Mouse (Mus musculus) kidney, embryonic 15.5 days (tissue): ENCODE results near the gene Nlrc5. TPM values are rescaled to one million over a fixed set of nuclear protein-coding genes. Genes with fewer than 3 reads are reported as not detected.

Source experiments
- ATAC-seq: fragments of 200-750 bp; cut with Nextera tagmentation; replicated peaks from 2 replicates; pipeline ENCODE4 v1.8.0; 2017; ENCODE audit warnings: moderate TSS enrichment; ENCODE audit not compliant: low FRiP score
- H3K27ac ChIP-seq: fragments of 300-500 bp; sonication (generic); 2 replicates; pipeline ENCODE4 v1.5.1; 2015; ENCODE audit warnings: mild to moderate bottlenecking, inconsistent platforms
- H3K27me3 ChIP-seq: fragments of 300-500 bp; sonication (generic); 2 replicates; pipeline ENCODE4 v1.6.1; 2015; ENCODE audit warnings: inconsistent platforms
- H3K36me3 ChIP-seq: fragments of 300-500 bp; sonication (generic); 2 replicates; pipeline ENCODE4 v1.6.1; 2015; ENCODE audit warnings: inconsistent platforms
- H3K4me1 ChIP-seq: fragments of 300-500 bp; sonication (generic); 2 replicates; pipeline ENCODE4 v1.6.1; 2015; ENCODE audit warnings: inconsistent platforms
- H3K4me2 ChIP-seq: fragments of 300-500 bp; sonication (generic); 2 replicates; pipeline ENCODE4 v1.6.1; 2015; ENCODE audit warnings: moderate library complexity, mild to moderate bottlenecking, inconsistent platforms
- H3K4me3 ChIP-seq: fragments of 300-500 bp; sonication (generic); replicated peaks from 2 replicates; pipeline ENCODE4 v1.5.1; 2015; ENCODE audit warnings: mild to moderate bottlenecking, inconsistent platforms
- H3K9ac ChIP-seq: fragments of 300-500 bp; sonication (generic); 2 replicates; pipeline ENCODE4 v1.6.1; 2015; ENCODE audit warnings: mild to moderate bottlenecking, inconsistent platforms
- H3K9me3 ChIP-seq: fragments of 300-500 bp; sonication (generic); replicated peaks from 2 replicates; pipeline ENCODE4 v1.6.1; 2016; ENCODE audit warnings: inconsistent platforms
- WGBS: fragments of 180-500 bp; shearing (Covaris S2); methylation state at CpG from one replicate; pipeline ENCODE4 v1.1.7; 2015; ENCODE audit warnings: mixed read lengths; 5-methylcytosine and 5-hydroxymethylcytosine counted together
- polyA plus RNA-seq: library from polyadenylated mRNA; unstranded; fragments of >200 nt; fragmentation: Nextera tagmentation; extraction: Ambion mirVana; gene quantifications from 2 replicates; pipeline ENCODE4 v1.2.1, GENCODE M21; 2015

Gene Nlrc5
- polyA plus RNA-seq, 1 experiment from 2014 or later = 0.22 TPM

DNA sequence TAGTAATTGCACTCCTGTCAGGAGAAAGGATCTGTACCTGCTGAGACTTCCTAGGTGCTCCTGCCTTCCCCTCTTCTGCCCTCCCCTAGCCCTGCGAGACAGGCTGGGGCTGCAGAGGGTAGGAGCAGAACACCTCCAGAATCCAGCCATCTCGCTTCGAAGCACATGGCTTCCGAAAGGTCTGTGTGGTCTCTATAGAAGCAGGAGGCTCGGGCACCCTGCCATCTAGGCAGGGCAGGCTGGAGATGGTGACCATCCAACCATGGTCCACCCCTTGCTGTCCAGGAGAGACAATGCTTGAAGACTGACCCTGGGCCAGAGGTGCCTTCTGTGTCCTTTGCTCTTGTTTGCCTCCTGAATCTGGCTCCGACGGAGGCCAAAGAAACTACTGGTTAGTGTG is 101.5 kb downstream of the Nlrc5 start:
- no peak for ATAC-seq
- Histone ChIP-seq H3K27ac (no peak overlapping the region), H3K36me3 (no peaks in the 10 kb centered on the region), H3K27me3 (peaks cover 42% of the 10 kb centered on the region), H3K4me2 (no peak overlapping the region), H3K4me1 (peaks cover 35% of the 10 kb centered on the region), H3K9ac (no peak overlapping the region), H3K9me3 (no peaks in the 10 kb centered on the region), H3K4me3 (no peak overlapping the region)
- 82% methylated on average over 7 of the region's 7 CpGs for WGBS

DNA sequence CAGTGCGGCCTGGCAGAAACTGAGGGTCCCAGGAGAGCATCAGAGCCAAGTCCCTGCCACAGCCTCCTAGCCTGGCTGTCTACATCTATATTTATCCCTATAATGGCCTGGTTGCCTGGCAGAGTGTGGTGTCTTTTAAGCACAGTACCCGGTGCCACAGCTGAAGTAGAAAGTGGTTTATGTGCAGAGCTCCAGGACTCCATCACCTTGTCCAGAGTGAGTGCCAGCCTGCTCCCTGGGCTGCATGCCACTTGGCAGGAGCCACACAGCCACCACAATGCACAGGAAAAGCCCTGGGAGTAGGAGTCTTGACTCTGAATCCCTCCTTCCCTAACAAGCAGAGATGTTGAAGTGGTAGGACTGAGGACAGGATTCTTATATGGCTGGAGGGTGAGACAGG is 103.3 kb downstream of the Nlrc5 start:
- H3K27me3 ChIP-seq = peaks cover 30% of the 10 kb centered on the region
- H3K4me1 ChIP-seq = peaks cover 28% of the 10 kb centered on the region
- no peak overlapping the region for H3K9ac ChIP-seq
- WGBS = 91% methylated on average over 2 of the region's 2 CpGs
- H3K27ac ChIP-seq = no peak overlapping the region
- H3K4me2 ChIP-seq = no peak overlapping the region
- H3K36me3 ChIP-seq = no peaks in the 10 kb centered on the region
- ATAC-seq = no peak
- no peaks in the 10 kb centered on the region for H3K9me3 ChIP-seq
- no peak overlapping the region for H3K4me3 ChIP-seq

DNA sequence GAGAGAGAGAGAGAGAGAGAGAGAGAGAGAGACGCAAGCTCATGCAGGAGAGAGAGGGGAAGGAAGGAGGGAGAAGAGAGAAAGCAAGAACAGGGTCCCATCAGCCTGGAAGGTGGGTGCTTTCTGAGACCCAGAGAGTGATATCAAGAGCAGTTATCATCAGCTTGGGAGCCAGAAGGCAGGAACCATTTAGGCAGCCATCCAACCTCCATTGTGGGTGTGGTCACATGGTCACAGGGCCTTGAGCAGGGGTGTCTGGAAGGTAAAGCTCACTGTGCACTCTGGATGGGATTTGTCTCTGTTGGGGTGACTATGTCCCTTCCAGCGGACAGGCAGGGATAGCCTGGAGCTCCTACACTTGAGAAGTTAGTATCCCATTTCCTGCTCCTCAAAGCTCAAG is 105.9 kb downstream of the Nlrc5 start:
- H3K4me2 ChIP-seq = no peak overlapping the region
- H3K36me3 ChIP-seq = no peaks in the 10 kb centered on the region
- peaks cover 8% of the 10 kb centered on the region; the same call in 1 of the 2 replicates for H3K27me3 ChIP-seq
- no peak overlapping the region for H3K4me3 ChIP-seq
- H3K27ac ChIP-seq = no peak overlapping the region
- ATAC-seq = no peak
- 0 out of 2 replicates have a peak, but pooled peaks cover 4% of the 10 kb centered on the region for H3K4me1 ChIP-seq
- no peak overlapping the region for H3K9ac ChIP-seq
- H3K9me3 ChIP-seq = no peaks in the 10 kb centered on the region
- 88% methylated on average over 2 of the region's 2 CpGs for WGBS

DNA sequence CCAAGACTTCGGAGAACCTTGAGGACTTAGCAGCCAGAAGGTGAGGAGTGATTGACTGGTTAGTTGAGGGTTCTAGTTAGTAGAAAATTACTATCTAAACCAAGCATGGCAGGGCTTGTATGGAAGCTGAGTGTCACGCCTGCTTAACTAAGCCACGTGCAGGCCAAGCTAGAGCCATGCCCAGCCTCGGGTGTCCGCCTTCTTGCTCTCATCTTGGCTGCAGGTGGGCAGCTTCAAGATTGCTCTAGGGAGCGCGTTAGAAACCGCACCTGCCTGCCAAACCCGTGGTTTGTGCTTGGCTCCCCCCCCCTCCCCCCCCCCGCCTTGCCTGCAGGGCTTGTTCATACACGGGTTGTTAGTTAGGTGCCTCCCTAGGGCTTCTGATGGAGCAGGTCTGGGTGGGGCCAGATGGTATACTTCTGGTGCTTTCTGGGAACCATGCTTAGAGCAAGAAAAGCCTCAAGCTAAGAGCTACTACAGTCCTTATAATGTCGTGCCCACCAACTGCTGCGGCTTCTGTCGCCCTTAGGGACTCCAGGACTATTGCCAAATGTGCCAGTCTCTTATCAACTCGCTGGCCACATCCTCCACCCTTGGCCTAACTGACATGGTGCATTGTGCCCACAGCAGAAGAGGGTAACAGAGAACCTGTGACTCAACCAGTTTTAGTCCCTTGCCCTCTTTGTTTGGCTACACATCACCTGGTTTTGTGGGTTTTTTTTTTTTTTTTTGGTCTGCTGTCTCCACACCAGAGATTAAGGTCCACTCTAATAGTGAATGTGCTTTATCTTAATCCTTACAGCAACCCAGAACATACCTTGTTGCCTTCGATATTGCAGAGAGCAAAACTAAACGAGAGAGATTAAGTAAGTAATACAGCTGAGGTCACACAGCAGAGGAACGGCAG is 107.0 kb downstream of the Nlrc5 start:
- no peak overlapping the region for H3K9ac ChIP-seq
- no peak overlapping the region for H3K4me3 ChIP-seq
- H3K36me3 ChIP-seq = no peaks in the 10 kb centered on the region
- H3K27me3 ChIP-seq = no peaks in the 10 kb centered on the region
- WGBS = 72% methylated on average over 18 of the region's 18 CpGs
- no peak overlapping the region for H3K27ac ChIP-seq
- H3K4me2 ChIP-seq = no peak overlapping the region
- no peak for ATAC-seq
- 0 out of 2 replicates have a peak, but pooled peaks cover 1% of the 10 kb centered on the region for H3K4me1 ChIP-seq
- H3K9me3 ChIP-seq = no peaks in the 10 kb centered on the region

DNA sequence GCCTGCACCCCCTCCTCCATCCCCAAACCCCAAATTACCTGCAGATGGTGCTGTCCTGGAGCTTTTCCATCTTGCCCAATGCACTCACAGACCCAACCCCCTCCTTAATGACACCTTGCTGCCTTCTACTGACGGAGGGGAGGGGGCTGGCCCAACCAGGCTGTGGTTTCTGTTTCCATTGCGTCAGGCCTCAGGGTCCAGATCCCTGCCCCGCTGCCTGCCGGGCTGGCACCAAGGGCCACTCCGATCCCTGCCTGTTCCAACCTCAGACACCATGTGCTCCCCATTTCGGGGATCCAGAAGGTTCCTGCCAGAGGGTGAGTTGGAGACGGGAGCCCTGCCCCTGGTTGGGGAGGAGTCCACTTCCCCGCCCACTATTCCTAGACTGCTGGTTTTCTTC is 109.8 kb downstream of the Nlrc5 start:
- WGBS = 57% methylated on average over 8 of the region's 8 CpGs
- no peaks in the 10 kb centered on the region for H3K36me3 ChIP-seq
- H3K9ac ChIP-seq = no peak overlapping the region
- H3K4me1 ChIP-seq = no peaks in the 10 kb centered on the region
- no peak overlapping the region for H3K27ac ChIP-seq
- no peaks in the 10 kb centered on the region for H3K27me3 ChIP-seq
- H3K9me3 ChIP-seq = no peaks in the 10 kb centered on the region
- ATAC-seq = no peak
- H3K4me2 ChIP-seq = no peak overlapping the region
- H3K4me3 ChIP-seq = no peak overlapping the region

DNA sequence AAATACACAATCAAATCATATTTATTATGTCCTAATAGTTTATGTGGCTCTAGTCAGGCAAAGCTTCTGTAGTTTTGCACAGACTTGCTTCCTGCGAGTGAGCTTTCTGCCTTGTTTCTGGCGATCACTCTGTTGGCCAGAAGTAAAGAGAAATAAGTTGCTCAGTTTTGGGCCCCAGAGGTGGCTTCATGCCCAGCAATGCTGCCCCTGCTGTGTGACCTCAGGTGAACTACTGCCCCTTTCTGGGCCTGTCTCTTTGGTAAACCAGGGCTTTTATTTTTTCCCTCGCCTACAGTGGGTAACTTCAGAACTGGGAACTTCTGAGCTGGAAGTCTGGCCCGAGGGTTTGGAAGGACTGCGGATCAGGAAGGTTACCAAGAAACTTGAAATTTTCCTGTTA is 114.9 kb downstream of the Nlrc5 start:
- H3K9ac ChIP-seq = no peak overlapping the region
- no peaks in the 10 kb centered on the region for H3K27me3 ChIP-seq
- no peak overlapping the region for H3K4me2 ChIP-seq
- WGBS = 82% methylated on average over 5 of the region's 5 CpGs
- H3K27ac ChIP-seq = no peak overlapping the region
- no peaks in the 10 kb centered on the region for H3K36me3 ChIP-seq
- H3K9me3 ChIP-seq = no peaks in the 10 kb centered on the region
- no peak overlapping the region for H3K4me3 ChIP-seq
- no peak for ATAC-seq
- H3K4me1 ChIP-seq = 0 out of 2 replicates have a peak, but pooled peaks cover 2% of the 10 kb centered on the region

DNA sequence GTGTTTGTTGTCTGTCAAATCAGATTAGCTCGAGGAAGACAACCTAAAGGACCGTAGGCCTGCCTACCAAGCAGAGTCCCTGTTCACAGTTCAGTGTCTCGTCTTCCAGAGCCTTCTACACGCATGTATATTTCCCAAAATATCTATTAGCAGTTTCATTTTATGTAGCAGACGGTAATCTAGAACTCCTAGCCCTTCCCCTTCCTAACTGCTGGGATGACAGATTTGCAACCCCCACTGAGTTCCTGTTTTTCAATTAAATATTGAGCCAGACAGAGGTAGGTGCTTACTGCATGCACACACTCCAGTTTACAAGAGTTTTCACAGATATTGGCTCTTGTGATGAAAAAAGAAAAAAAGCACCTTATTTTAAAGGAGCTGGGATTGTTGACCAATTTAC is 115.3 kb downstream of the Nlrc5 start:
- no peaks in the 10 kb centered on the region for H3K9me3 ChIP-seq
- no peaks in the 10 kb centered on the region for H3K27me3 ChIP-seq
- no peak overlapping the region for H3K4me3 ChIP-seq
- ATAC-seq = no peak
- no peaks in the 10 kb centered on the region for H3K36me3 ChIP-seq
- H3K9ac ChIP-seq = no peak overlapping the region
- H3K4me1 ChIP-seq = 0 out of 2 replicates have a peak, but pooled peaks cover 2% of the 10 kb centered on the region
- WGBS = 58% methylated on average over 5 of the region's 5 CpGs
- H3K4me2 ChIP-seq = no peak overlapping the region
- no peak overlapping the region for H3K27ac ChIP-seq

DNA sequence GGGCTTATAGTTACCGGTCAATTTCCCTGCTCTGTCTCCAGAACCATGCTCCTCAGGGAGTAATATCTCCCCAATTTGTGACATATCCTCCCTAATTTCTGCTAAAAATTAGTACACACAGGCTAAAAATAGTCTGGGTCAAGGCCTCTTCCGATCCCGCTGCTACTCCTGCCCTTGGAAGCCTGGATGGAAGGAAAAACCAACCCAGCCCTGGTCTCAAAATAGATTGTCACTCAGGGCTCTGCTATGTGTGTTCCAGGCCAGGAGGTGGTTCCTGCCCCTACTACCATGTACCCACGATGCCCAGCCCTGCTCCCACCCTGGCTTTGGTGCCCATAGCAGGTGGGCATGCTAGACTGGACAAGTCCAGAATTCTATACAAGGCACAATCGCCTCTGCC is 115.8 kb downstream of the Nlrc5 start:
- ATAC-seq = no peak
- Histone ChIP-seq H3K9ac (no peak overlapping the region), H3K36me3 (no peaks in the 10 kb centered on the region), H3K4me3 (no peak overlapping the region), H3K4me1 (0 out of 2 replicates have a peak, but pooled peaks cover 2% of the 10 kb centered on the region), H3K27me3 (no peaks in the 10 kb centered on the region), H3K4me2 (no peak overlapping the region), H3K9me3 (no peaks in the 10 kb centered on the region), H3K27ac (no peak overlapping the region)
- 73% methylated on average over 5 of the region's 5 CpGs for WGBS

DNA sequence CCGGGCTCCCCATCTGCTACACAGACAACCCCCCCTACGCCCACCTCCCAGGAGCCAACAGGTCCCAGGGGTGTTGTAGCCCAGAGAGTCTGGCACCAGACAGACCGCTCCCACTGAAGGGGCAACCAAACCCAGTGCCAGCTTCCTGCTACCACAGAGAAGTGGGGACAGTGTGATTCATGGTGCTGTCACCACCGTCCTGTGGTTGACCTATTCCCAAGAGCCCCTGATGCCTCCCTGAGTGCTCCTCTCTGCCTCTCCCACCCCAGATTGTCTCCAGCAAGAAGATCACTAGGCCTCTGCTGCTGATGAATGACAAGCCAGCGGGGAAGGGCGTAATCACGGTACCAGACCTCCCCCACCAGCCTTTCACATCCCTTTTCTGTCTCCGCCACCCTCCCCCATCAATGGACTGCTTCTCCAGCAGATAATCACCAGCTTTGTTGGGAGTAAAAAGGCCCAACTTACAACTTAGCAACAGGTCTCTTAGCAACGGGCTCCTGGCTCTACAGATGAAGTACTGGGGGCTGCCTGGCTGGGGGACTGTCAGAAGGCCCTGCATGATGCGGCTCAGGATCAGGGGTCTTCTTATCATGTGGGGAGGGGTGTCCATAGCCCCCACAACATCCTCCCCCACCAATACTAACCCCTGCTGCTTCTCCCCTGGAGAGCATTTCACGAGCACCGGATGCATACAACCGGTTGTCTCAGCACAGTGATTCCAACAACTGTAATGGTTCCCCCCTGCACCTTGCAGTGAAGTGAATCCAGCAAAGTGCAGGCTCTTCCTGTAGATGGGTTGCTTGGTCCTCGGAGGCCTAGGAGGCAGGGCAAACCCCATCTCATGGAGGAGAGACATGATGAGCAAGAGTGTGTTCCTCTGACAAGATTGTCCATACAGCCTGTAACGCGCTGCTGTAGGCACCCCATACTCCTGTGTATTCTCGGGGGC is 117.6 kb downstream of the Nlrc5 start:
- ATAC-seq = no peak
- Histone ChIP-seq H3K4me2 (no peak overlapping the region), H3K27me3 (no peaks in the 10 kb centered on the region), H3K9me3 (no peaks in the 10 kb centered on the region), H3K36me3 (no peaks in the 10 kb centered on the region), H3K4me3 (no peak overlapping the region), H3K27ac (no peak overlapping the region), H3K9ac (no peak overlapping the region), H3K4me1 (0 out of 2 replicates have a peak, but pooled peaks cover 2% of the 10 kb centered on the region)
- WGBS = 57% methylated on average over 17 of the region's 17 CpGs

DNA sequence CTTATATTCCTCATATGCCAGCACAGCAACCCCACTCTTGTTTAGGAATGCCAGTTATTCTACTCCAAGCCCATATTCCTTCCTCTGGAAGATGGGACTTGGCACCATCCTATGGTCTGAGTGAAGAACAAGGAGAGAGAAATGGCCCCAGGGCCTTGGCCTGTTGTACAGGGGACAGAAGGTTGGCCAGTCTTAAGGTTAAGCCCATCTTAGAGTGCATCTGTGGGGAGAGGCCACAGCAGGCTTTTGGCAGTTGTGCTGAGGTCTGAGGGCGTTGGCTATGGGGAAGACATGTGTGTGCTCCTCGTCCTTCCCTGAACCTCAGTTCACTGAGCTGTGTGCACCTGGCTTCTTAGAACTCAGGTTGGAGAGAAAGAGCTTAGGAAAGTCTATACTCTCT is 118.5 kb downstream of the Nlrc5 start:
- Histone ChIP-seq H3K4me2 (no peak overlapping the region), H3K9ac (no peak overlapping the region), H3K36me3 (no peaks in the 10 kb centered on the region), H3K27ac (no peak overlapping the region), H3K4me3 (no peak overlapping the region), H3K4me1 (0 out of 2 replicates have a peak, but pooled peaks cover 2% of the 10 kb centered on the region), H3K27me3 (no peaks in the 10 kb centered on the region), H3K9me3 (no peaks in the 10 kb centered on the region)
- no peak for ATAC-seq
- WGBS = 95% methylated on average over 2 of the region's 2 CpGs

DNA sequence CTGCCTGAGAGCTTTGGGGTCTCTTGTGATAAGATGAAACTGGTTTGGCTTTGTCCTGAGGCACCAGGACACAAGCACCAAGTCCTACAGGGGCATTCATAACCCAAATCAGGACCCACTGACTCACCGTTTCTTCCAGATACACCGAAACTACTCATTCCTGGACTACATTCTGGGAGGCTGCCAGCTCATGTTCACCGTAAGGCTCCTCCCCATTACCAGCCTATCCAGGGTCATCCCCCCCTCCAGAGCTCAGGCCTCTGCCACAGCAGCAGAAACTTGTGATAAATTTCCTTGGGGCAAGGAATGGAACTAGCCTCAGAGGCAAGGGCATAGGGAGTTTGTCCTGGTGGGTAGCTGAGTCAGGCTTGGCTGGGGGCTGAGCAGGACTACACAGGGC is 123.1 kb downstream of the Nlrc5 start:
- H3K4me2 ChIP-seq = no peak overlapping the region
- H3K27me3 ChIP-seq = no peaks in the 10 kb centered on the region
- H3K36me3 ChIP-seq = no peaks in the 10 kb centered on the region
- no peak overlapping the region for H3K27ac ChIP-seq
- no peak overlapping the region for H3K4me3 ChIP-seq
- no peak overlapping the region for H3K9ac ChIP-seq
- no peaks in the 10 kb centered on the region for H3K4me1 ChIP-seq
- no peak for ATAC-seq
- 61% methylated on average over 3 of the region's 3 CpGs for WGBS
- no peaks in the 10 kb centered on the region for H3K9me3 ChIP-seq

DNA sequence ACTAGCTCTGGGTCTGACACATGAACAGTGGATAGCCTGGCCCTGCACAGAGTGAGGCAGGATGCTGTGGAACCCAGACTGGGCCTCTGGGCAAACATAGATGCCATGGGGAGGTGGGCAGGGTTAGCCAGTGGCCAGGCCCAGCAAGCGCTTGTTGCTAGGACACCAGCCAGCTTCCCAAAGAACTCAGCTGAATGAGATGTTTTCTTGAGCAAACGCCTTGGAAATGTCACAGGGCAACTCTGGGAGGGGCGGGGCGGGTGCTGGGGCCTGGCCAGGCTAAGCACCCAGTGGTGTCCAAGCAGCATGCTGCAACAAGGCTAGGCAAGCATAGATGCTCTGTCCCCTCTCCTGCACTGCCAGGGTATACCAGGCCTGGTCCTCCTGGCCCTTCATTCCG is 127.1 kb downstream of the Nlrc5 start:
- Histone ChIP-seq H3K4me1 (peaks cover 4% of the 10 kb centered on the region), H3K27ac (no peak overlapping the region), H3K9ac (no peak overlapping the region), H3K4me2 (no peak overlapping the region), H3K9me3 (no peaks in the 10 kb centered on the region), H3K36me3 (no peaks in the 10 kb centered on the region), H3K27me3 (no peaks in the 10 kb centered on the region), H3K4me3 (no peak overlapping the region)
- 75% methylated on average over 5 of the region's 5 CpGs for WGBS
- ATAC-seq = no peak
